Mouse (Mus musculus): ENCODE measurements at regions not wholly inside any gene's neighbourhood (a gene's known extent, or its start where the extent isn't known, plus 50 kb on each side); places are given as distances from the start of the nearest gene placed in this dataset.

GRCm38 (mm10) chr15:68656722-68657121, 2156.0 kb upstream of the Lrrc6 start:
- ATAC-seq (ENCODE audit: insufficient number of reproducible peaks, insufficient read depth, low FRiP score, low read depth) = no peak
- Histone ChIP-seq H3K36me3 (ENCODE audit: control insufficient read depth, insufficient read depth, low read length) (no peaks in the 10 kb centered on the region), H3K9ac (replicated peaks; ENCODE audit: low read depth, low read length) (no peak overlapping the region), H3K27me3 (ENCODE audit: control insufficient read depth, insufficient read depth, low read length) (no peaks in the 10 kb centered on the region), H3K4me1 (ENCODE audit: control insufficient read depth, insufficient read depth, low read length) (no peaks in the 10 kb centered on the region), H3K27ac (ENCODE audit: low read length) (no peak overlapping the region), H3K4me3 (ENCODE audit: low read depth, low read length) (no peak overlapping the region), H3K4me2 (replicated peaks; ENCODE audit: low read depth, low read length) (no peak overlapping the region), H3K9me3 (ENCODE audit: control insufficient read depth, low read depth, low read length) (no peaks in the 10 kb centered on the region)
- WGBS = 52% methylated on average over 6 of the region's 6 CpGs

DNA sequence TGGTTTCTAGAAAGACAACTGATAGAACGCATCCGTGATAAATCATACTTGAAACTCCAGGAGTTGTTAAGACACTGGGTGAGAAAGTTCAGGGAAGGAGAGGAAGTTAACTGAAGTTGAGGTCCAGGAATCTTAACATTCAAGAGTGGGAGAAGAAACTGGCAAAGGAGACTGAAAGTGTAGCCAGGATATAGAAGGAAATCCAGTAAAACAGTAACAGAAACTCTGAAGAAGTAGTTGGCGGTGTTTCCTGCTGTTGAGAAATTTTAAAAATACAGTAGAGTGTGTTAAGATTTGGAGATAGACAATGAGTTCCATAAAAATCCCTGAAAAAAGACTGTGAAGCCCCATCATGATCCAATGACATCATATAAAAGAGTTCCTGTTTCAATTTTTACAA, 2154.3 kb upstream of the Lrrc6 start:
- Histone ChIP-seq H3K9ac (replicated peaks; ENCODE audit: low read depth, low read length) (no peak overlapping the region), H3K27me3 (ENCODE audit: control insufficient read depth, insufficient read depth, low read length) (no peaks in the 10 kb centered on the region), H3K4me3 (ENCODE audit: low read depth, low read length) (no peak overlapping the region), H3K4me1 (ENCODE audit: control insufficient read depth, insufficient read depth, low read length) (no peaks in the 10 kb centered on the region), H3K9me3 (ENCODE audit: control insufficient read depth, low read depth, low read length) (no peaks in the 10 kb centered on the region), H3K4me2 (replicated peaks; ENCODE audit: low read depth, low read length) (no peak overlapping the region), H3K27ac (ENCODE audit: low read length) (no peak overlapping the region), H3K36me3 (ENCODE audit: control insufficient read depth, insufficient read depth, low read length) (no peaks in the 10 kb centered on the region)
- 85% methylated on average over 3 of the region's 3 CpGs for WGBS
- no peak for ATAC-seq (ENCODE audit: insufficient number of reproducible peaks, insufficient read depth, low FRiP score, low read depth)

GRCm38 (mm10) chr15:68650609-68651008, 2149.9 kb upstream of the Lrrc6 start:
- H3K9ac ChIP-seq (replicated peaks; ENCODE audit: low read depth, low read length) = no peak overlapping the region
- no peaks in the 10 kb centered on the region for H3K36me3 ChIP-seq (ENCODE audit: control insufficient read depth, insufficient read depth, low read length)
- ATAC-seq (ENCODE audit: insufficient number of reproducible peaks, insufficient read depth, low FRiP score, low read depth) = no peak
- H3K9me3 ChIP-seq (ENCODE audit: control insufficient read depth, low read depth, low read length) = no peaks in the 10 kb centered on the region
- no peak overlapping the region for H3K27ac ChIP-seq (ENCODE audit: low read length)
- H3K4me3 ChIP-seq (ENCODE audit: low read depth, low read length) = no peak overlapping the region
- no peaks in the 10 kb centered on the region for H3K27me3 ChIP-seq (ENCODE audit: control insufficient read depth, insufficient read depth, low read length)
- no peak overlapping the region for H3K4me2 ChIP-seq (replicated peaks; ENCODE audit: low read depth, low read length)
- H3K4me1 ChIP-seq (ENCODE audit: control insufficient read depth, insufficient read depth, low read length) = no peaks in the 10 kb centered on the region
- WGBS = 49% methylated on average over 2 of the region's 2 CpGs

GRCm38 (mm10) chr15:68650033-68650432, 2149.3 kb upstream of the Lrrc6 start:
- Histone ChIP-seq H3K4me2 (replicated peaks; ENCODE audit: low read depth, low read length) (no peak overlapping the region), H3K27ac (ENCODE audit: low read length) (no peak overlapping the region), H3K36me3 (ENCODE audit: control insufficient read depth, insufficient read depth, low read length) (no peaks in the 10 kb centered on the region), H3K27me3 (ENCODE audit: control insufficient read depth, insufficient read depth, low read length) (no peaks in the 10 kb centered on the region), H3K4me1 (ENCODE audit: control insufficient read depth, insufficient read depth, low read length) (no peaks in the 10 kb centered on the region), H3K9me3 (ENCODE audit: control insufficient read depth, low read depth, low read length) (no peaks in the 10 kb centered on the region), H3K4me3 (ENCODE audit: low read depth, low read length) (no peak overlapping the region), H3K9ac (replicated peaks; ENCODE audit: low read depth, low read length) (no peak overlapping the region)
- ATAC-seq (ENCODE audit: insufficient number of reproducible peaks, insufficient read depth, low FRiP score, low read depth) = no peak
- 39% methylated on average over 3 of the region's 3 CpGs for WGBS

DNA sequence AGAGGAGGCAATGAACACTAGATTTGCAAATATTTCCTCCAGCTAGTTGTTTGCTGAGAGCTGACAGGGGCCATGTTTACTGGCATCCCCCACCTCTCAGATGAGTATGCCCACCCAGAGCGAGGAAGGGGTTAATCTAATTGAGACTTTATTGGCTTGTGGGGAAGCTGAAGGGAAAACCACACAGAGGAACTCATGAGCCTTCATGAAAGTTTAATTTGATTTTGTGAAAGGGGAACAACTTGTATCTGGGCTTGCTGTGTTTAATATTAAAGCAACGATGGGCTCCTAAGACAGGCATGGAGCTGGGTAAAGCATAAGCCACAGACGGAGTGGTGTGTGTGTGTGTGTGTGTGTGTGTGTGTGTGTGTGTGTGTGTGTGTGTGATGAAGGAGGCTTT, 2146.2 kb upstream of the Lrrc6 start:
- no peaks in the 10 kb centered on the region for H3K36me3 ChIP-seq (ENCODE audit: control insufficient read depth, insufficient read depth, low read length)
- H3K4me1 ChIP-seq (ENCODE audit: control insufficient read depth, insufficient read depth, low read length) = no peaks in the 10 kb centered on the region
- WGBS = 83% methylated on average over 3 of the region's 3 CpGs
- no peak overlapping the region for H3K4me2 ChIP-seq (replicated peaks; ENCODE audit: low read depth, low read length)
- ATAC-seq (ENCODE audit: insufficient number of reproducible peaks, insufficient read depth, low FRiP score, low read depth) = no peak
- no peak overlapping the region for H3K4me3 ChIP-seq (ENCODE audit: low read depth, low read length)
- H3K9ac ChIP-seq (replicated peaks; ENCODE audit: low read depth, low read length) = no peak overlapping the region
- H3K9me3 ChIP-seq (ENCODE audit: control insufficient read depth, low read depth, low read length) = no peaks in the 10 kb centered on the region
- H3K27ac ChIP-seq (ENCODE audit: low read length) = no peak overlapping the region
- H3K27me3 ChIP-seq (ENCODE audit: control insufficient read depth, insufficient read depth, low read length) = no peaks in the 10 kb centered on the region

- no peak for ATAC-seq (ENCODE audit: insufficient number of reproducible peaks, insufficient read depth, low FRiP score, low read depth)
Observed at GRCm38 (mm10) chr15:68644862-68645261, 2144.2 kb upstream of the Lrrc6 start.

GRCm38 (mm10) chr15:68635633-68636032, 2134.9 kb upstream of the Lrrc6 start:
- no peak for ATAC-seq (ENCODE audit: insufficient number of reproducible peaks, insufficient read depth, low FRiP score, low read depth)
- H3K9me3 ChIP-seq (ENCODE audit: control insufficient read depth, low read depth, low read length) = no peaks in the 10 kb centered on the region
- no peak overlapping the region for H3K27ac ChIP-seq (ENCODE audit: low read length)
- H3K4me2 ChIP-seq (replicated peaks; ENCODE audit: low read depth, low read length) = no peak overlapping the region
- H3K36me3 ChIP-seq (ENCODE audit: control insufficient read depth, insufficient read depth, low read length) = no peaks in the 10 kb centered on the region
- H3K9ac ChIP-seq (replicated peaks; ENCODE audit: low read depth, low read length) = no peak overlapping the region
- no peaks in the 10 kb centered on the region for H3K27me3 ChIP-seq (ENCODE audit: control insufficient read depth, insufficient read depth, low read length)
- no peak overlapping the region for H3K4me3 ChIP-seq (ENCODE audit: low read depth, low read length)
- H3K4me1 ChIP-seq (ENCODE audit: control insufficient read depth, insufficient read depth, low read length) = no peaks in the 10 kb centered on the region

More at GRCm38 (mm10) chr15:68644862-68645261, 2144.2 kb upstream of the Lrrc6 start:
- Histone ChIP-seq H3K4me3 (ENCODE audit: low read depth, low read length) (no peak overlapping the region), H3K4me2 (replicated peaks; ENCODE audit: low read depth, low read length) (no peak overlapping the region), H3K36me3 (ENCODE audit: control insufficient read depth, insufficient read depth, low read length) (no peaks in the 10 kb centered on the region), H3K9me3 (ENCODE audit: control insufficient read depth, low read depth, low read length) (no peaks in the 10 kb centered on the region), H3K9ac (replicated peaks; ENCODE audit: low read depth, low read length) (no peak overlapping the region), H3K4me1 (ENCODE audit: control insufficient read depth, insufficient read depth, low read length) (no peaks in the 10 kb centered on the region), H3K27ac (ENCODE audit: low read length) (no peak overlapping the region), H3K27me3 (ENCODE audit: control insufficient read depth, insufficient read depth, low read length) (no peaks in the 10 kb centered on the region)
- 80% methylated on average over 1 of the region's 1 CpGs for WGBS

DNA sequence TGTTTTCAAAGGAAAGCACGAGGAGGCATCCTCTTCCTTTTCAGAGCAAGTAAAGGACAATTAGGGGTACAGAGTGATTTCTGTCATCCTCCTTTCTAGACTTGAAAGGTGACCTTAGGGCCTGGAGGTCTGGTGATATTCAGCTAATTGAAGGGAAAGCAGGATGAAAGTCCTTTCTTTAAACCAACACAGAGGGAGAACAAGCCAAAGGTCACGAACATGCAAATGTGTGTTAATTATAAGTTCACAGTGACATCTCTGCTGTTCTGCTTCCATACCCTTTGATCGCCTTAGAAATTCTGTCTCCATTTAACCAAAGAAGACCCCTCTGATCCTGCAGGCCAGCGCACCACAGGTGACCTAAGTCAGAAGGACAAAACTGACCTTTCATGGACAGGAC, 2126.3 kb upstream of the Lrrc6 start:
- no peak for ATAC-seq (ENCODE audit: insufficient number of reproducible peaks, insufficient read depth, low FRiP score, low read depth)

GRCm38 (mm10) chr15:68624831-68625230, 2124.1 kb upstream of the Lrrc6 start:
- H3K27me3 ChIP-seq (ENCODE audit: control insufficient read depth, insufficient read depth, low read length) = no peaks in the 10 kb centered on the region
- H3K9me3 ChIP-seq (ENCODE audit: control insufficient read depth, low read depth, low read length) = no peaks in the 10 kb centered on the region
- no peak overlapping the region for H3K4me2 ChIP-seq (replicated peaks; ENCODE audit: low read depth, low read length)
- H3K4me3 ChIP-seq (ENCODE audit: low read depth, low read length) = no peak overlapping the region
- H3K27ac ChIP-seq (ENCODE audit: low read length) = no peak overlapping the region
- H3K9ac ChIP-seq (replicated peaks; ENCODE audit: low read depth, low read length) = no peak overlapping the region
- no peak for ATAC-seq (ENCODE audit: insufficient number of reproducible peaks, insufficient read depth, low FRiP score, low read depth)
- 59% methylated on average over 3 of the region's 3 CpGs for WGBS
- H3K4me1 ChIP-seq (ENCODE audit: control insufficient read depth, insufficient read depth, low read length) = no peaks in the 10 kb centered on the region
- H3K36me3 ChIP-seq (ENCODE audit: control insufficient read depth, insufficient read depth, low read length) = no peaks in the 10 kb centered on the region

More for the DNA sequence above, 2126.3 kb upstream of the Lrrc6 start:
- Histone ChIP-seq H3K27me3 (ENCODE audit: control insufficient read depth, insufficient read depth, low read length) (no peaks in the 10 kb centered on the region), H3K4me3 (ENCODE audit: low read depth, low read length) (no peak overlapping the region), H3K36me3 (ENCODE audit: control insufficient read depth, insufficient read depth, low read length) (no peaks in the 10 kb centered on the region), H3K9ac (replicated peaks; ENCODE audit: low read depth, low read length) (no peak overlapping the region), H3K9me3 (ENCODE audit: control insufficient read depth, low read depth, low read length) (no peaks in the 10 kb centered on the region), H3K4me2 (replicated peaks; ENCODE audit: low read depth, low read length) (no peak overlapping the region), H3K4me1 (ENCODE audit: control insufficient read depth, insufficient read depth, low read length) (no peaks in the 10 kb centered on the region), H3K27ac (ENCODE audit: low read length) (no peak overlapping the region)
- WGBS = 79% methylated on average over 4 of the region's 4 CpGs

Data from stomach, embryonic 14.5 days (tissue).